Mouse (Mus musculus) T-cell, adult 66 days (primary cell): ENCODE data around the gene Amz2. TPM values are rescaled to one million over a fixed set of nuclear protein-coding genes. Genes with fewer than 3 reads are reported as not detected.

Experiments used
- total RNA-seq, 2 experiments: library from RNA; stranded (reverse); gene quantifications; 3 replicates in 1 of 2; 4 replicates in 1 of 2; pipeline ENCODE4 v1.2.4; 2023

Amz2 gene
- 10 to 100 TPM; 36.7 to 43.7 TPM for total RNA-seq

DNA sequence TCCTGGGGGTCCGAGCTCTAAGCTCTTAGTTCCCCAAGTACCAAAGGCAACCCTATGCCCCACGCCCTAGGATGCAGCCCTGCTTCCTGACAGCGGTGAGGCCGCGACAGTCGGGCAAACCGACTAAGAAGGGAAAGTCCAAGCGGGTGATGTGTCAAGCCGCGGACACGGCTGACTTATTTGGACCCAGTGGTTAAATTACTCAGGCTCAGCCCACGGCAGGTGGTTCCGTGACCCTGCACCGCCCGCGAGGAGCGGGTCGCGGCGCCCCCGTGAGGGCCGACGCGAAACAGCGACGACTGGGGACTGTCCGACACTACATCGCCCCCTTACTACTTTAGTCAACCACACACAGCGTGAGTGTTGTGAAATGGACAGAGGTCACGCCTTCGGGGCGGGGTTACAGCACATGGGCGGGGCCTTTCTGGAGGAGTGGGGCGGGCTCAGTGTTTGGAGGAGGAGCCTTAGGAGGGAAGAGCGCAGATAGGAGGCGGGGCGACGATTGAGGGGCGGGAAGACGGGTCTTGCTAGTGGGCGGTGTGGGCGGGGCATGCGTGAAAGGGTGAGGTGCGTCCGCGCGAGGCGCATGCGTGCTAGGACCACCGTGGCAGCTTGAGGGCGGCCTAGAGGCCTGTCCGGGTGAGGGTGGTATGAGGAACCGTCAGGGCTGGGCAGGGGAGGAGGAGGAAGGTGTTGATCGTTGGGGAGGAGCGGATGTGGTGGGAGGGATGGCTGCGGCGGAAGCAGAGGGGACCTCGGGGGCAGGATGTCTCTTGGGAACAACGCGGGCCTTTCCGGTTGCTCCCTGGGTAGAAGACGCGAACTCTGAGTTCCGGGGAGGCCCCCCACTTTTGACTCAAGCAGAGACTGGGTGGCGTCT, at the start of gene Amz2:
Gene Amz2, plus strand, starts transcription at position 555 of the 880 bp plus-strand sequence.

DNA sequence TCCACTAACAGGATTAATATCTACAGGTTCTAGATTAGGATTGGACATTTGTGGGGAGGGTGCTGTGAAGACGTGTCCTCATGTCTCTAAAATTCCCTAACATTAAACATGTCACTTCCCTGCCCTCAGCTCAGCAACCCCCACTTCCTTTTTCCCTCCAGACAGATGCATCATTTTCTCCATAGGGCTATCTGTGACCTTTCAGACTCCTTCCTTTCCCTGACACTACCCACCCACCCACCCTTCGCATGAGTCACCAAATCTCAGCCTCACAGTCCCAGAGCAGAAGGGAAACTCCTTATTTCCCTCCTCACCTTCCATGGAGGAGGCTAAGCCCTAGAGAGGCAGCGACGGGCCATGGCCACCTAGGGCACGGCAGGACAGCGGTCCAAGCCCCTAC, 12.1 kb upstream of the Amz2 start, which contains the start of gene 9930022D16Rik:
Gene 9930022D16Rik, plus strand, starts transcription at position 301 of the 400 bp plus-strand sequence.

DNA sequence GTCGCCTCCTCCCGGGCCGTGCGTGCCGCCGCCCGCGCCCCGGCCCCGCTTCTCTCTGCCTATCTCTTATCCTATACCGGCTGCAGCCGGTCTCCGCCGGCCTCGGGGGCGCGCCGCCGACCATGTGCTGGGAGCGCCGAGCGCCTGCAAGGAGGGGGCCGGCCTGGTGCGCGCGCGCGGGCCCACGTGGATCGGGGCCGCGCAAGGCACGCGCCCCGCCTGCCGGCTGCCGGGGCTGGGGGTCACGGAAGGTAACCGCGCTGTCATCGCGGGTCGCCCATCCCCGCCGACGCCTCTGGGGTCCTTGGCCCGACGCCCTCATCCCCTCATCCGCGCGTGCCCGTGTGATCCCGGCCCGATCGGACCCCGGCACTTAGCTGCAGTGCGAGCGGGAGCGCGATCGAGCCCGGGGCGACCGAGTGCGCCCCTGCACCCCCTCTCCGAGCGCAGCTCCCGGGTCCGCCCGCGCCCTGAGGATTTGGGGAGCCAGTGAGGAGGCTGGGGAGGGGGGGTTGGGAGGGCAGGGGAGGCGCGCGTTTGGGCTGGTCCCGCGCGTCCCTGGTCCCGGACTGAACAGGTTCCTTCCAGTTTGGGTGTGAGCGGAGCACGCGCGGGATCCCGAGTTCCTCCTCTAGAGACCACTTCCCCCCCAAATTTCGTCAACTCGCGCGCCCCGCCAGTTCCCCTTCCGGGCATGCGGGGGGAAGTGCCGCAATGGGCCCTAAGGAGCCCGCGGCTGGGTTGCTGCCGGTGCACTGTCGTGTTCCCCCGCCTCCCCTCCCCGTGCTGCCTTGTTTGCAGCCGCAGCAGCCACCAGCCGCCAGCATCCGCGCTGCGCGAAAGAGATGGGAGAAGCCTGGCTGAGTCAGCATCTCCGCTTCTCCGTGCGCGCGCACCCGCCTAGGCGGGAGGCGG, 47.7 kb downstream of the Amz2 start, which contains the start of the genes Arsg and Slc16a6:
Gene Arsg, plus strand, starts transcription at position 204 of the 915 bp plus-strand sequence.
Gene Slc16a6, minus strand, starts transcription at position 428 of the 915 bp plus-strand sequence.

Other genes with a start within 250 kb of the Amz2 start
- under 1 TPM; 0.35 to 0.50 TPM for gene Rgs9, start 127.8 kb upstream of the Amz2 start, total RNA-seq
- gene Gna13, start 63.1 kb upstream of the Amz2 start, total RNA-seq: 100 to 1,000 TPM; 137 to 139 TPM
- gene 9930022D16Rik, start 12.0 kb upstream of the Amz2 start, total RNA-seq: under 1 TPM; 0.79 to 0.83 TPM
- 1 to 10 TPM; 2.6 to 4.2 TPM for gene Arsg, start 47.4 kb downstream of the Amz2 start, total RNA-seq
- gene Slc16a6, start 47.7 kb downstream of the Amz2 start, total RNA-seq: 10 to 100 TPM; 35.9 to 51.6 TPM
- 1 to 10 TPM in 1 of 2 experiments, under 1 TPM in 1; 0.61 to 1.6 TPM for gene Wipi1, start 186.0 kb downstream of the Amz2 start, total RNA-seq
- gene Prkar1a, start 223.5 kb downstream of the Amz2 start, total RNA-seq: 100 to 1,000 TPM; 262 to 269 TPM